1 mouse cellular context compared by ENCODE assay signal in the genomic region with DNA sequence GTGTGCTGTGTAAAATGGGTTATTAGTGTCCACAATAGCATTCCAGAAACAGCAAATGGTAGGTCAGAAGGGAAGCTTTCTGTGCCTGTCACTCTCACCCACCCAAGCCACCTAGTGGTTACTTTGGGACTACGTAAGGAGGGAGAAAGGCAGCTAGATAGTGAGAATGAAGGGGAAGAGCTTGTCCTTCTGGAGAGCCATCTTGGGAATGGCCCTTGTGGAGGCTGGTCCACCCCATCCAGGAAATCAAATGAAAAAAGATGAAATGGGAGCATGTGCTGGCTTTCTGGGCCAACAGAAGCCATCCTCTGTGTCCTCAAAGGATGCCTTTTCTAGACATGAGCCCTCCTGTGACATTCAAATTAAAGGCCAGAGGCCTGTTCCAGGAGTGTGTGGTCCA.
TF ChIP-seq lines count a peak whose summit lies in the region.

No protein-coding gene starts in this region.

TF ChIP-seq in MEL, 35 proteins besides CTCF, POLR2A, EP300 and RAD21 (continued from another document):
- TF ChIP-seq POLR2AphosphoS5 (IDR thresholded peaks at IDR 0.05; ENCODE audit: borderline replicate concordance, low read depth, low read length) (no peak), MAZ (IDR thresholded peaks at IDR 0.05; ENCODE audit: low read depth, low read length) (0 out of 2 replicates have a peak, but pooled peaks have one; percentile 24), MYC (IDR thresholded peaks at IDR 0.05; ENCODE audit: low read depth, low read length) (no peak; the same call in 1 of the 2 replicates), MXI1 (IDR thresholded peaks at IDR 0.05; ENCODE audit: low read depth, low read length) (0 out of 2 replicates have a peak, but pooled peaks have one; percentile 20), SMC3 (IDR thresholded peaks at IDR 0.05; ENCODE audit: low read depth, low read length) (peak; percentile 64), SIN3A (IDR thresholded peaks at IDR 0.05; ENCODE audit: low read length) (0 out of 2 replicates have a peak, but pooled peaks have one; percentile 44)
